Mouse (Mus musculus) liver, embryonic 13.5 days (tissue): ENCODE measurements around the gene Sbno2. TPM values are rescaled to one million over a fixed set of nuclear protein-coding genes. Genes with fewer than 3 reads are reported as not detected.

ENCODE experiments used
- ATAC-seq: fragments of 200-750 bp; cut with Nextera tagmentation; 2 replicates; pipeline ENCODE4 v1.8.0; 2017; ENCODE audit warnings: low read depth, mild to moderate bottlenecking, moderate number of reproducible peaks, moderate library complexity
- DNase-seq: peaks from one replicate; pipeline ENCODE4 v3.0.0; 2022
- H3K27ac ChIP-seq: fragments of 300-500 bp; sonication (generic); 2 replicates; pipeline ENCODE4 v1.5.1; 2015; ENCODE audit warnings: moderate library complexity, mild to moderate bottlenecking, inconsistent platforms
- H3K27me3 ChIP-seq: fragments of 300-500 bp; sonication (generic); 2 replicates; pipeline ENCODE4 v1.6.1; 2015; ENCODE audit warnings: mild to moderate bottlenecking, inconsistent platforms
- H3K36me3 ChIP-seq: fragments of 300-500 bp; sonication (generic); 2 replicates; pipeline ENCODE4 v1.6.1; 2015; ENCODE audit warnings: mild to moderate bottlenecking, inconsistent platforms
- H3K4me1 ChIP-seq: fragments of 300-500 bp; sonication (generic); replicated peaks from 2 replicates; pipeline ENCODE4 v1.6.1; 2015; ENCODE audit warnings: inconsistent platforms
- H3K4me2 ChIP-seq: fragments of 300-500 bp; sonication (generic); 2 replicates; pipeline ENCODE4 v1.6.1; 2015; ENCODE audit warnings: inconsistent platforms, mild to moderate bottlenecking, moderate library complexity
- H3K4me3 ChIP-seq: fragments of 300-500 bp; sonication (generic); replicated peaks from 2 replicates; pipeline ENCODE4 v1.5.1; 2015; ENCODE audit warnings: mild to moderate bottlenecking, inconsistent platforms
- H3K9ac ChIP-seq: fragments of 300-500 bp; sonication (generic); 2 replicates; pipeline ENCODE4 v1.6.1; 2015; ENCODE audit warnings: mild to moderate bottlenecking, inconsistent platforms
- H3K9me3 ChIP-seq: fragments of 300-500 bp; sonication (generic); replicated peaks from 2 replicates; pipeline ENCODE4 v1.6.1; 2016; ENCODE audit warnings: inconsistent platforms
- WGBS: fragments of 180-500 bp; shearing (Covaris S2); methylation state at CpG from one replicate; pipeline ENCODE4 v1.1.7; 2015; ENCODE audit not compliant: insufficient replicate concordance; 5-methylcytosine and 5-hydroxymethylcytosine counted together
- polyA plus RNA-seq: library from polyadenylated mRNA; unstranded; fragments of >200 nt; fragmentation: Nextera tagmentation; extraction: Ambion mirVana; gene quantifications from 2 replicates; pipeline ENCODE4 v1.2.1, GENCODE M21; 2015

Gene Sbno2
- polyA plus RNA-seq, 1 experiment from 2014 or later: 9.2 TPM

GRCm38 (mm10) chr10:80140666-80141035 lies 35.3 kb upstream of the Sbno2 start, which contains the start of gene Cbarp:
Gene Cbarp, minus strand, starts transcription at chr10:80140835.
- Histone ChIP-seq H3K4me1 (peaks cover 92% of the 10 kb centered on the region), H3K27ac (peak within 1 kb of the TSS; percentile 82), H3K4me2 (peak within 1 kb of the TSS; percentile 96), H3K9me3 (no peaks in the 10 kb centered on the region), H3K9ac (peak within 1 kb of the TSS; percentile 74), H3K27me3 (peaks cover 44% of the 10 kb centered on the region), H3K36me3 (peaks cover 26% of the 10 kb centered on the region), H3K4me3 (peak within 1 kb of the TSS; percentile 82)
- DNase-seq (no peak), ATAC-seq (no peak)
- WGBS: 66% methylated on average over 10 of the region's 10 CpGs

- H3K9ac ChIP-seq: peak overlapping the region; percentile 74; the same call in 1 of the 2 replicates
- peaks cover 21% of the 10 kb centered on the region for H3K36me3 ChIP-seq
- H3K4me2 ChIP-seq: peak overlapping the region; percentile 96
- H3K4me3 ChIP-seq: no peak overlapping the region
- peaks cover 49% of the 10 kb centered on the region for H3K27me3 ChIP-seq
- no peak for ATAC-seq
- peaks cover 90% of the 10 kb centered on the region for H3K4me1 ChIP-seq
- no peaks in the 10 kb centered on the region for H3K9me3 ChIP-seq
- H3K27ac ChIP-seq: peak overlapping the region; percentile 82
- no peak for DNase-seq
- WGBS: 65% methylated on average over 11 of the region's 11 CpGs
These were observed 34.7 kb upstream of the Sbno2 start for GRCm38 (mm10) chr10:80139975-80140665.

- H3K4me3 ChIP-seq: peak overlapping the region; percentile 67
- no peak for ATAC-seq
- 1% methylated on average over 9 of the region's 10 CpGs for WGBS
- peak overlapping the region; percentile 71 for H3K9ac ChIP-seq
- H3K4me2 ChIP-seq: peak overlapping the region; percentile 96
- H3K27me3 ChIP-seq: peaks cover 55% of the 10 kb centered on the region
- no peak for DNase-seq
- H3K36me3 ChIP-seq: peaks cover 13% of the 10 kb centered on the region
- H3K9me3 ChIP-seq: no peaks in the 10 kb centered on the region
- H3K4me1 ChIP-seq: peaks cover 82% of the 10 kb centered on the region
- H3K27ac ChIP-seq: peak overlapping the region; percentile 53
These were observed 34.0 kb upstream of the Sbno2 start for GRCm38 (mm10) chr10:80139439-80139775.

GRCm38 (mm10) chr10:80138553-80139438 lies 33.4 kb upstream of the Sbno2 start, which contains the start of gene Atp5d:
Gene Atp5d, plus strand, starts transcription at chr10:80138632.
- Histone ChIP-seq H3K36me3 (peaks cover 7% of the 10 kb centered on the region), H3K4me2 (peak within 1 kb of the TSS; percentile 96), H3K4me1 (peaks cover 76% of the 10 kb centered on the region), H3K9ac (peak within 1 kb of the TSS; percentile 71), H3K9me3 (no peaks in the 10 kb centered on the region), H3K27me3 (peaks cover 55% of the 10 kb centered on the region), H3K4me3 (peak within 1 kb of the TSS; percentile 67), H3K27ac (peak within 1 kb of the TSS; percentile 53)
- ATAC-seq (peak; percentile 12), DNase-seq (peak; percentile 64)
- WGBS: under 1% methylated on average over 87 of the region's 94 CpGs

- Histone ChIP-seq H3K4me1 (peaks cover 67% of the 10 kb centered on the region), H3K27ac (no peak overlapping the region), H3K4me2 (peak overlapping the region; percentile 96), H3K27me3 (peaks cover 55% of the 10 kb centered on the region), H3K9ac (peak overlapping the region; percentile 71), H3K4me3 (peak overlapping the region; percentile 67), H3K36me3 (no peaks in the 10 kb centered on the region), H3K9me3 (no peaks in the 10 kb centered on the region)
- WGBS: 6% methylated on average over 27 of the region's 33 CpGs
- DNase-seq (no peak), ATAC-seq (no peak)
These were observed 32.5 kb upstream of the Sbno2 start for GRCm38 (mm10) chr10:80137626-80138552.

GRCm38 (mm10) chr10:80136952-80137625 lies 31.7 kb upstream of the Sbno2 start:
- ATAC-seq: no peak
- peak overlapping the region; percentile 71 for H3K9ac ChIP-seq
- H3K4me3 ChIP-seq: peak overlapping the region; percentile 67
- no peak overlapping the region for H3K27ac ChIP-seq
- peak overlapping the region; percentile 96 for H3K4me2 ChIP-seq
- WGBS: 5% methylated on average over 29 of the region's 29 CpGs
- H3K4me1 ChIP-seq: peaks cover 64% of the 10 kb centered on the region
- H3K27me3 ChIP-seq: peaks cover 55% of the 10 kb centered on the region
- no peak for DNase-seq
- H3K9me3 ChIP-seq: no peaks in the 10 kb centered on the region
- peaks cover 7% of the 10 kb centered on the region for H3K36me3 ChIP-seq

- DNase-seq (no peak), ATAC-seq (no peak)
- 23% methylated on average over 47 of the region's 49 CpGs for WGBS
- H3K27me3 ChIP-seq: peaks cover 55% of the 10 kb centered on the region
- H3K4me1 ChIP-seq: peaks cover 66% of the 10 kb centered on the region
- H3K9ac ChIP-seq: peak overlapping the region; percentile 71; the same call in 1 of the 2 replicates
- no peaks in the 10 kb centered on the region for H3K9me3 ChIP-seq
- H3K27ac ChIP-seq: no peak overlapping the region
- peak overlapping the region; percentile 67 for H3K4me3 ChIP-seq
- peak overlapping the region; percentile 96 for H3K4me2 ChIP-seq
- peaks cover 15% of the 10 kb centered on the region for H3K36me3 ChIP-seq
These were observed 31.0 kb upstream of the Sbno2 start for GRCm38 (mm10) chr10:80136179-80136951.

- Histone ChIP-seq H3K27ac (no peak overlapping the region), H3K9me3 (no peaks in the 10 kb centered on the region), H3K27me3 (peaks cover 55% of the 10 kb centered on the region), H3K4me3 (no peak overlapping the region), H3K9ac (no peak overlapping the region), H3K4me2 (no peak overlapping the region), H3K36me3 (peaks cover 22% of the 10 kb centered on the region), H3K4me1 (peaks cover 66% of the 10 kb centered on the region)
- 72% methylated on average over 1 of the region's 1 CpGs for WGBS
- DNase-seq (no peak), ATAC-seq (no peak)
These were observed 30.3 kb upstream of the Sbno2 start for GRCm38 (mm10) chr10:80135641-80136040.

GRCm38 (mm10) chr10:80135161-80135560 lies 29.8 kb upstream of the Sbno2 start:
- H3K4me2 ChIP-seq: no peak overlapping the region
- peaks cover 68% of the 10 kb centered on the region for H3K4me1 ChIP-seq
- H3K9me3 ChIP-seq: no peaks in the 10 kb centered on the region
- DNase-seq (no peak), ATAC-seq (no peak)
- H3K9ac ChIP-seq: no peak overlapping the region
- 76% methylated on average over 10 of the region's 10 CpGs for WGBS
- H3K27me3 ChIP-seq: peaks cover 55% of the 10 kb centered on the region
- no peak overlapping the region for H3K4me3 ChIP-seq
- no peak overlapping the region for H3K27ac ChIP-seq
- H3K36me3 ChIP-seq: peaks cover 27% of the 10 kb centered on the region

GRCm38 (mm10) chr10:80134421-80134820 lies 29.1 kb upstream of the Sbno2 start:
- Histone ChIP-seq H3K27me3 (peaks cover 49% of the 10 kb centered on the region), H3K36me3 (peaks cover 34% of the 10 kb centered on the region), H3K4me1 (peaks cover 69% of the 10 kb centered on the region), H3K27ac (0 out of 2 replicates have a peak overlapping the region, but pooled peaks have one; percentile 29), H3K4me2 (no peak overlapping the region), H3K9me3 (no peaks in the 10 kb centered on the region), H3K9ac (no peak overlapping the region), H3K4me3 (no peak overlapping the region)
- DNase-seq (no peak), ATAC-seq (no peak)
- WGBS: 83% methylated on average over 9 of the region's 9 CpGs
